Mouse (Mus musculus): ENCODE data around the gene Trmt10a. TPM values are rescaled to one million over a fixed set of nuclear protein-coding genes. Genes with fewer than 3 reads are reported as not detected.

The Trmt10a gene
- polyA plus RNA-seq, 1 experiment, result not detected

- TF ChIP-seq CTCF (IDR thresholded peaks at IDR 0.05; ENCODE audit: insufficient read depth, low read depth, low read length) (0 out of 2 replicates have a peak, but pooled peaks have one; percentile 10), POLR2A (IDR thresholded peaks at IDR 0.05; ENCODE audit: insufficient read depth, low read depth, low read length) (no peak)
- no peak overlapping the region for H3K27ac ChIP-seq (ENCODE audit: insufficient read depth, low read depth, low read length)
- H3K4me1 ChIP-seq (ENCODE audit: control insufficient read depth, insufficient read depth, low read length), result no peaks in the 10 kb centered on the region
- H3K4me3 ChIP-seq (ENCODE audit: insufficient read depth, low read depth, low read length), result peak overlapping the region; percentile 28
- WGBS, result 18% methylated on average over 20 of the region's 20 CpGs
Measured at GRCm38 (mm10) chr3:138197973-138198721, 54.9 kb downstream of the Trmt10a start.

- Histone ChIP-seq H3K27ac (ENCODE audit: insufficient read depth, low read depth, low read length) (no peak overlapping the region), H3K4me3 (ENCODE audit: insufficient read depth, low read depth, low read length) (no peak overlapping the region), H3K4me1 (ENCODE audit: control insufficient read depth, insufficient read depth, low read length) (no peaks in the 10 kb centered on the region)
- WGBS, result 78% methylated on average over 7 of the region's 7 CpGs
- TF ChIP-seq POLR2A (IDR thresholded peaks at IDR 0.05; ENCODE audit: insufficient read depth, low read depth, low read length), result no peak
- TF ChIP-seq CTCF (IDR thresholded peaks at IDR 0.05; ENCODE audit: insufficient read depth, low read depth, low read length), result no peak
Measured at GRCm38 (mm10) chr3:138198722-138199068, 55.4 kb downstream of the Trmt10a start.

- Histone ChIP-seq H3K4me1 (ENCODE audit: control insufficient read depth, insufficient read depth, low read length) (no peaks in the 10 kb centered on the region), H3K27ac (ENCODE audit: insufficient read depth, low read depth, low read length) (no peak overlapping the region), H3K4me3 (ENCODE audit: insufficient read depth, low read depth, low read length) (no peak overlapping the region)
- WGBS, result 92% methylated on average over 3 of the region's 3 CpGs
- TF ChIP-seq POLR2A (IDR thresholded peaks at IDR 0.05; ENCODE audit: insufficient read depth, low read depth, low read length) (no peak), CTCF (IDR thresholded peaks at IDR 0.05; ENCODE audit: insufficient read depth, low read depth, low read length) (no peak)
Measured at GRCm38 (mm10) chr3:138208821-138209220, 65.6 kb downstream of the Trmt10a start.

Other genes with a start within 250 kb of the Trmt10a start
- not detected in 2 replicates for gene Lamtor3, start 224.9 kb upstream of the Trmt10a start, polyA plus RNA-seq (2012; ENCODE audit: insufficient read depth, insufficient read length, low replicate concordance, missing spikeins)
- gene Dapp1, start 161.9 kb upstream of the Trmt10a start, polyA plus RNA-seq (2012; ENCODE audit: insufficient read depth, insufficient read length, low replicate concordance, missing spikeins), result not detected in 2 replicates
- gene 1110002E22Rik, start 78.4 kb upstream of the Trmt10a start, polyA plus RNA-seq (2012; ENCODE audit: insufficient read depth, insufficient read length, low replicate concordance, missing spikeins), result not detected in 2 replicates
- not detected in 2 replicates for gene Gm5105, start 76.1 kb upstream of the Trmt10a start, polyA plus RNA-seq (2012; ENCODE audit: insufficient read depth, insufficient read length, low replicate concordance, missing spikeins)
- not detected in 2 replicates for gene Mttp, start 1.5 kb downstream of the Trmt10a start, polyA plus RNA-seq (2012; ENCODE audit: insufficient read depth, insufficient read length, low replicate concordance, missing spikeins)
- gene 4930579F01Rik, start 50.4 kb downstream of the Trmt10a start, polyA plus RNA-seq (2012; ENCODE audit: insufficient read depth, insufficient read length, low replicate concordance, missing spikeins), result not detected in 2 replicates
- not detected in 2 replicates for gene Adh7, start 74.3 kb downstream of the Trmt10a start, polyA plus RNA-seq (2012; ENCODE audit: insufficient read depth, insufficient read length, low replicate concordance, missing spikeins)
- gene Adh1, start 117.5 kb downstream of the Trmt10a start, polyA plus RNA-seq (2012; ENCODE audit: insufficient read depth, insufficient read length, low replicate concordance, missing spikeins), result not detected in 2 replicates
- not detected in 2 replicates for gene Adh6a, start 169.8 kb downstream of the Trmt10a start, polyA plus RNA-seq (2012; ENCODE audit: insufficient read depth, insufficient read length, low replicate concordance, missing spikeins)
- not detected in 2 replicates for gene Adh6b, start 198.3 kb downstream of the Trmt10a start, polyA plus RNA-seq (2012; ENCODE audit: insufficient read depth, insufficient read length, low replicate concordance, missing spikeins)